Mouse (Mus musculus): ENCODE results near the gene Rbm18. TPM values are rescaled to one million over a fixed set of nuclear protein-coding genes. Genes with fewer than 3 reads are reported as not detected.

The Rbm18 gene
- total RNA-seq, 2 experiments from 2014 or later, result 46.1 to 52.7 TPM

DNA sequence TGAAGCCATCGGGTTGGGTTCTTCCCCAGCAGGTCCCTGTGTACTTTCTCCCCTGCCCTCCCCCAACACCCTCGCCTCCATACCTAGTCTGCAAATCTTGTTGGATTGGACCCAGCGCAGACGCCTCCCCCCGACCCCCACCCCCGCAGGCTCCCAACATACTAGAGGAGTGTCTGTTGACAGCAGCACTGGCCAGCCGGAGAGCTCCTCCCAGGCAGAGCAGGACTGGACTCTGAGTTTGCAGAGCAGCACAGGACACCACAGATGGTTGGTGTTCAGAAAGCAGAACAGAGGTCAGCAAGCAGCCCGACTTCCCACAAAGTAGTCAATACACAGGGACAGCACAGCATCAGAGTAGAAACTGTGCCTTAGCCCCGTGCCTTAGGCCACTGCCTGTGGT, 55.1 kb downstream of the Rbm18 start:
- intact Hi-C loops (cut with DNase I), result no loop called here
- DNase-seq (ENCODE audit: low spot score in 2 of 2), result no peak

GRCm38 (mm10) chr2:36077160-36077761, 59.3 kb downstream of the Rbm18 start:
- intact Hi-C loops (cut with DNase I), result no loop called here
- no peak for DNase-seq (ENCODE audit: low spot score in 2 of 2)

DNA sequence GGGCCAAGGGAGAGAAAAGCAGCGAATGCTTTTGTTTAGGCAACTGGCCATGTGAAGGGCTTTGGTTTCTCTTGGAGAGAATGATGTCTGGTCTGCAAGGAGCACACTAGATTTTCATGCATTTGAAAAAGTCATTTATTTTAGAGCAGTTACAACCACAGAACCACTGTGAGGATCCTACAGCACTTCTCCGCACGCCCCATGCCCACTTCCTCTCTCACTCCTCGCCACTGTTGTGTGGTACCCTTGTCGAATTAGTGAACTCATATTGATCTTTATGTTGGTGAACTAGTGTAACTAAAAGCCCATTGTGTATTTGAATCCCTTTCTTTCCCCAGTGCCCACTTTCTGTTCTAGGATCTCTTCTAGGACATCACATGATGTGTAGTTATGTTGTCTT, 61.4 kb downstream of the Rbm18 start:
- DNase-seq (ENCODE audit: low spot score in 2 of 2), result no peak
- intact Hi-C loops (cut with DNase I), result no loop called here

DNA sequence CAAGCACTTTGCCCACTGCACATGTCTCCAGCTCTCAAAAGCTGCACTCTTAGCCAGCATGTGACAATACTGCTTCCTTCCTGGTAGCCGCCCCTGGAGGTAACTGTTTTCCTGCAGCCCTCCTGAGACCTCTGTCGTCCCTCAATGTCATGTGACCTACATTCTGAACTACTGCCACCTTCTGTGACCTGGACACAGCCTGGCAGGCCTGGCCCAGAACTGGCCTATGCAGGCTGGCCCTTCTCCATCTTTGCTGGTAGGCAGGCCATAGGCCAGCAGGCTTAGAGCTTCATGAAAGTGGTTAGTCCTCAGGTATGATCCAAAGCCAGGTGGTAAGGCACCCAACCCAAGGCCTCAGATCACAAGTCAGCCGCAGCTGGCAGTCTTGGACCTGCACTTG, 62.8 kb downstream of the Rbm18 start:
- intact Hi-C loops (cut with DNase I), result no loop called here
- no peak for DNase-seq (ENCODE audit: low spot score in 2 of 2)

GRCm38 (mm10) chr2:36071660-36072305, 64.8 kb downstream of the Rbm18 start:
- intact Hi-C loops (cut with DNase I), result no loop called here
- DNase-seq (ENCODE audit: low spot score in 2 of 2), result no peak

DNA sequence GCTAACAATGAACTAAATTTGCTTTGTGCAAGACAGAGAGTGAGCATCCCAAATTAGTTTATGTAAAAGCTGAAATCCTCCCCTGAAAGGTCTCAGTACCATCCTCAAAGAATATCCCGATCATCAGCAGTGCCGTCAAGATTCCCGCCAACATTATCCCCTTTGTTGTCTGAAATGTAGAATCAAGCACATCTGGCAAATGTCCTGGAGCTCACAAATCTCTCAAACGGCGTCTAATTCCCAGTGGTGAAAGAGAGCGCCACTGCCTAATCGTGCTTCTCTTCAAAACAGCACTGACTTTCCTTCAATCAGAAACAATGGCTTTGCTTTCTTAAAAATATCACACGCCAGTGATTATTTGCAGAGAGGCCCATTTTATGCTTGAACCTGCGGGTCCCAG, 69.4 kb downstream of the Rbm18 start:
- intact Hi-C loops (cut with DNase I), result no loop called here
- DNase-seq (ENCODE audit: low spot score in 2 of 2), result no peak

Other genes with a start within 250 kb of the Rbm18 start
- 10 to 100 TPM; 38.0 to 42.8 TPM for gene Ttll11, start 156.9 kb downstream of the Rbm18 start, total RNA-seq (2021)
- 100 to 1,000 TPM; 177 to 217 TPM for gene Ndufa8, start 87.4 kb downstream of the Rbm18 start, total RNA-seq (2021)
- gene Morn5, start 87.3 kb downstream of the Rbm18 start, total RNA-seq (2021), result under 1 TPM; 0.61 to 0.79 TPM
- 10 to 100 TPM; 15.9 to 19.0 TPM for gene Lhx6, start 31.4 kb downstream of the Rbm18 start, total RNA-seq (2021)
- gene Mrrf, start 384 bp downstream of the Rbm18 start, total RNA-seq (2021), result 10 to 100 TPM; 18.0 to 18.1 TPM
- gene Ptgs1, start 93.7 kb upstream of the Rbm18 start, total RNA-seq (2021), result 10 to 100 TPM; 16.1 to 22.2 TPM
- gene Olfr338, start 236.7 kb upstream of the Rbm18 start, total RNA-seq (2021), result not detected

Measured in left cerebral cortex, postnatal 36 days (tissue).